Mouse (Mus musculus): Measurements from ENCODE around the gene Ccdc85b.
"Not testable (repeated sequence)": the region's sequence is repeated elsewhere in the genome, so short reads cannot be mapped to it uniquely, and the experiment has no call there.

Gene Ccdc85b

GRCm38 (mm10) chr19:5457746-5458442 is at the start of gene Ccdc85b:
TSS of gene Ccdc85b (minus strand) at chr19:5457894.
- no peak for DNase-seq

GRCm38 (mm10) chr19:5503687-5504086 is 46.0 kb upstream of the Ccdc85b start, which contains the start of gene 1700020D05Rik:
TSS of gene 1700020D05Rik (minus strand) at chr19:5503787.
- DNase-seq: no peak

GRCm38 (mm10) chr19:5500330-5500875 is 42.7 kb upstream of the Ccdc85b start:
- DNase-seq: no peak

GRCm38 (mm10) chr19:5496052-5496370 is 38.3 kb upstream of the Ccdc85b start:
- DNase-seq: no peak

- DNase-seq: no peak
Observed at GRCm38 (mm10) chr19:5495353-5496051, 37.8 kb upstream of the Ccdc85b start.

- DNase-seq: peak; percentile 62
Observed at GRCm38 (mm10) chr19:5494314-5494713, 36.6 kb upstream of the Ccdc85b start.

- not testable (repeated sequence) for DNase-seq
Observed at GRCm38 (mm10) chr19:5493301-5493721, 35.6 kb upstream of the Ccdc85b start.

GRCm38 (mm10) chr19:5492641-5493040 is 34.9 kb upstream of the Ccdc85b start:
- DNase-seq: no peak

GRCm38 (mm10) chr19:5490898-5491708 is 33.4 kb upstream of the Ccdc85b start:
- peak; percentile 91 for DNase-seq

GRCm38 (mm10) chr19:5490313-5490897 is 32.7 kb upstream of the Ccdc85b start, which contains the start of gene Cfl1:
TSS of gene Cfl1 (plus strand) at chr19:5490455.
- peak; percentile 97 for DNase-seq

- not testable (repeated sequence) for DNase-seq
Observed at GRCm38 (mm10) chr19:5489721-5490120, 32.0 kb upstream of the Ccdc85b start.

GRCm38 (mm10) chr19:5488878-5489571 is 31.3 kb upstream of the Ccdc85b start:
- peak; percentile 99 for DNase-seq

GRCm38 (mm10) chr19:5487768-5488550 is 30.3 kb upstream of the Ccdc85b start, which contains the start of gene Mus81:
TSS of gene Mus81 (minus strand) at chr19:5488402.
- peak; percentile 97 for DNase-seq

GRCm38 (mm10) chr19:5486771-5487170 is 29.1 kb upstream of the Ccdc85b start:
- DNase-seq: no peak

- DNase-seq: no peak
Observed at GRCm38 (mm10) chr19:5486286-5486685, 28.6 kb upstream of the Ccdc85b start.

- no peak for DNase-seq
Observed at GRCm38 (mm10) chr19:5485821-5486220, 28.1 kb upstream of the Ccdc85b start.

GRCm38 (mm10) chr19:5485371-5485770 is 27.7 kb upstream of the Ccdc85b start:
- no peak for DNase-seq

- no peak for DNase-seq
Observed at GRCm38 (mm10) chr19:5484496-5484895, 26.8 kb upstream of the Ccdc85b start.

GRCm38 (mm10) chr19:5483386-5484359 is 26.0 kb upstream of the Ccdc85b start:
- no peak for DNase-seq

- no peak for DNase-seq
Observed at GRCm38 (mm10) chr19:5481398-5481797, 23.7 kb upstream of the Ccdc85b start.
